Mouse (Mus musculus) NIH3T3 (cell line): ENCODE measurements around the gene Cts8.

Experiments
- DNase-seq: peaks from one replicate; pipeline ENCODE4 v3.0.0-alpha.2; 2012; ENCODE audit warnings: low read depth

Cts8 gene

DNA sequence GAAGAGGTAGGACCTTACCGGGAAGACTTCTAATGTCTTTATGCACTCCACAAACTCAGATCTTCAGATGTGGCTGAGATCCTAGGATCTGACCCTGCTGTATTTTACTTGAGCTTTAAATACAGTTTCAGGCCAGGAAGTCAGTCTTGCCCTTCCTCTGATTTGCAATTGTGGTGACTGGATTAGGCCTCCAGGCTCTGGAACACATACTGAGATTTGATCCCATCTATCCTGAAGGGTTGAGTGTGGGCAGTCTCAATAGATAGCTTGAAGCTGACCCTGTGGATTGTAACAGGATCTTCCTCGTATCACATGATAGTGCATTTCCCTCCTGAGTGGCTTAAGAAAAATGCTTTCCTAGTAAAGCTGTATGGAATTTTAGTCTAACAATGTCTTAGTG lies at the start of gene Cts8:
Gene Cts8, minus strand, starts transcription at position 101 of the 400 bp plus-strand sequence.
- DNase-seq = no peak

DNA sequence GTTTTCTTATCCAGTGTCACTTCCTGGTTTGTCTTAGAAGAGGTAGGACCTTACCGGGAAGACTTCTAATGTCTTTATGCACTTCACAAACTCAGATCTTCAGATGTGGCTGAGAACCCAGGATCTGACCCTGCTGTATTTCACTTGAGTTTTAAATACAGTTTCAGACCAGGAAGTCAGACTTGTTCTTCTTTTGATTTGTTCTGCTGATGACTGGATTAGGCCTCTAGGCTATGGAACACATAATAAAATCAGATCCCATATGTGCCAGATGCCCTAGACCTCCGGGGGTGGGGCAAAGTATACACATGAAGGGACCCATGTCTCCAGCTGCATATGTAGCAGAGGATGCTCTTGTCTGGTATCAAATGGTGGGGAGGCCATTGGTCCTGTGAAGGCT lies 33.6 kb upstream of the Cts8 start, which contains the start of gene Gm49398:
Gene Gm49398, minus strand, starts transcription at position 101 of the 400 bp plus-strand sequence.
- DNase-seq = no peak

DNA sequence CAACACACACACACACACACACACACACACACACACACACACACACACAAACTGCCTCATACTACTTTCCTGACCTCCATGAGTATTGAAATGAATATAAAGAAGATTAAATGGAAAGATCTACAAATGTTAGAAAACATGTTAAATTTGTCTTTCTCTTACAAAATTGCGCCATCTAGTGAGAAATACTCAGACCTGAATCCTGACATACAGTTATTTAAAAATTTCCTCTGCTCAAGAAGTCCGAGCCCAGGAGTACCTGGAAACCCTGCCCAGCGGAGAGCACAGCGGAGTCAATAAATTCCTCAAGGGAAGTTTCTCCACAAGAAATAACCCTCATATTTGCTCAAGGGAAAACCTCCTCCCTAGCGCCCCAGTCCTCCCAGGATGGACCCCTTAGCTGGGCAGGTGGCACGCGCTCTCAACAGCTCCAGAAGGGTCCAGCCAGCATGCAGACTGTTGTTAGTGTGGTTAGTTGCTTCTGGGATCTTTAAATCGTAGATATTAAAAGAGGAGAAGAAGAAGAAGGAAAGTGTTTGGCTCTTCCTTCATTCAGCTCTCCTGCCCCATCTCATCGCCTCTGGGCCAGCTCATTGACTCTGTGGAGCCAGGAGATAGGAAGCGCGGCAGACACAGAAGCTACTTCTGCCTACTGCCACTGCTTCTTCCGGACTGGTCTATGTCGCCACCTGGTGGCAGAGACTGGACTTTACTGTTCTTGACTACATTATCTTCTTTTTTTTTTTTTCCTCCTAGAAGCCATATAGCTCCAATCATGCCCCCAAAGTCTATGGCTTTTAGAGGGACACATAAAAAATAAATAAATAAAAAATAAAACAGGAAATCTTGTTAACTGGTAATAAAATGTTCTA lies 13.8 kb downstream of the Cts8 start:
- peak; percentile 84 for DNase-seq

GRCm38 (mm10) chr13:61203310-61203709 lies 51.8 kb downstream of the Cts8 start, which contains the start of gene Cts6:
Gene Cts6 (minus strand): TSS chr13:61203410.
- DNase-seq = no peak
